Mouse (Mus musculus) heart, postnatal 0 days (tissue): Measurements from ENCODE around the gene Rln3.

Experiments
- CTCF ChIP-seq: IDR thresholded peaks from 2 replicates; pipeline ENCODE4 v1.5.1; 2016; ENCODE audit warnings: antibody characterized with exemption, control low read depth, low read depth
- EP300 ChIP-seq: IDR thresholded peaks from 2 replicates; pipeline ENCODE4 v1.6.1; 2016; ENCODE audit warnings: antibody characterized with exemption, low read depth

DNA sequence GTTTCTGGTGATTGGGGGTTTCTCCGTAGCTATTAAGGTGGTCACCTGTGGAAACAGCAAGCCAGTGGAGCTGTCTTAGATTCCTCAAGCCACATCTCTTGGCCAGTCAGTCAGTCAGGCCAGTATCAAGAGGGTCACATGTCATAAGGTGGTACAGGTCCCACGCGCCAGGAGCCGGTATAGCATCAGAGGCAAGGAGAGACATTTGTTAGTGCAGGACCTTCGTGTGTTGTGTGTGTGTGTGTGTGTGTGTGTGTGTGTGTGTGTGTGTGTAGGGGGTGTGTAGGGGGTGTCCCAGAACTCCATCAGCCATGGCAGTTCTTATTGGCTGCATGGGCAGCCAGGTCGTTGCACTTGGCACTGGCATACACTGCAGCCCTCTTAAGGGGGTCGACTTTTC lies 23.1 kb upstream of the Rln3 start:
- TF ChIP-seq CTCF (no peak), EP300 (no peak)
